In genomic region chr1:175701145-175701544, GRCm38 (mm10) we compare ENCODE assay signal across 30 mouse cellular contexts. TPM values are rescaled to one million over a fixed set of nuclear protein-coding genes. Genes with fewer than 3 reads are reported as not detected.
DNase-seq lines count a peak whose midpoint lies in the region; ATAC-seq and TF ChIP-seq lines count a peak whose summit lies in the region.
"Had no signal": no experiment of that assay in that cellular context is flagged by ENCODE, and none has a peak within 500 bp of the region (broad histone marks: within the 10 kb centered on the region; RNA-seq: fewer than 3 reads in every experiment).

No protein-coding gene starts in this region.

- H3K9ac ChIP-seq in intestine, embryonic 16.5 days (ENCODE audit: low read depth, low read length): no peak overlapping the region
- H3K9ac ChIP-seq in stomach, embryonic 16.5 days (ENCODE audit: low read length): no peak overlapping the region
- H3K9ac ChIP-seq: embryonic facial prominence, embryonic 12.5 days; embryonic facial prominence, embryonic 15.5 days; forebrain, postnatal 0 days; heart, embryonic 12.5 days; heart, embryonic 15.5 days; hindbrain, embryonic 14.5 days had no signal

- WGBS in intestine, embryonic 16.5 days: 50% methylated on average over 4 of the region's 4 CpGs
- WGBS in stomach, embryonic 16.5 days: 57% methylated on average over 4 of the region's 4 CpGs

- peak; percentile 87 for ATAC-seq in intestine, embryonic 16.5 days
- ATAC-seq in stomach, embryonic 16.5 days (ENCODE audit: insufficient read depth, low FRiP score): peak; percentile 33; the same call in 1 of the 2 replicates
- ATAC-seq: CD4-positive, CD25-positive, alpha-beta regulatory T cell, adult 4 months; forebrain, embryonic 14.5 days; forebrain, postnatal 0 days had no signal

- H3K27me3 ChIP-seq in testis, adult 2 months (ENCODE audit: control insufficient read depth, insufficient read depth, low read length): no peaks in the 10 kb centered on the region
- H3K27me3 ChIP-seq in intestine, embryonic 16.5 days (replicated peaks; ENCODE audit: control insufficient read depth, insufficient read depth, low read length): no peaks in the 10 kb centered on the region
- no peaks in the 10 kb centered on the region for H3K27me3 ChIP-seq in stomach, embryonic 16.5 days (ENCODE audit: control insufficient read depth, insufficient read depth, low read length)
- H3K27me3 ChIP-seq: embryonic facial prominence, embryonic 12.5 days; embryonic facial prominence, embryonic 15.5 days; heart, embryonic 12.5 days; heart, embryonic 15.5 days had no signal

- no peak for TF ChIP-seq CTCF in testis, adult 2 months (IDR thresholded peaks at IDR 0.05; ENCODE audit: control insufficient read depth, insufficient read depth, insufficient replicate concordance, low read depth, low read length)

- H3K27ac ChIP-seq in testis, adult 2 months (ENCODE audit: control insufficient read depth, insufficient read depth, low read depth, low read length): no peak overlapping the region
- H3K27ac ChIP-seq in intestine, embryonic 16.5 days (ENCODE audit: low read length): no peak overlapping the region
- H3K27ac ChIP-seq in stomach, embryonic 16.5 days (ENCODE audit: low read length): no peak overlapping the region
- H3K27ac ChIP-seq: embryonic facial prominence, embryonic 12.5 days; embryonic facial prominence, embryonic 15.5 days; heart, embryonic 15.5 days; hindbrain, embryonic 14.5 days had no signal

- no peaks in the 10 kb centered on the region for H3K36me3 ChIP-seq in testis, adult 2 months (ENCODE audit: control insufficient read depth, insufficient read depth, low read length)
- no peaks in the 10 kb centered on the region for H3K36me3 ChIP-seq in intestine, embryonic 16.5 days (ENCODE audit: control insufficient read depth, insufficient read depth, low read length)
- H3K36me3 ChIP-seq in stomach, embryonic 16.5 days (ENCODE audit: control insufficient read depth, insufficient read depth, low read length): no peaks in the 10 kb centered on the region
- H3K36me3 ChIP-seq: embryonic facial prominence, embryonic 12.5 days; embryonic facial prominence, embryonic 15.5 days; heart, embryonic 12.5 days; heart, embryonic 15.5 days had no signal

- no peak for TF ChIP-seq POLR2A in testis, adult 2 months (IDR thresholded peaks at IDR 0.05; ENCODE audit: control insufficient read depth, low read depth, low read length)

- H3K4me3 ChIP-seq in testis, adult 2 months (ENCODE audit: control insufficient read depth, low read depth, low read length): peak overlapping the region; percentile 20; the same call in 1 of the 2 replicates
- no peak overlapping the region for H3K4me3 ChIP-seq in intestine, embryonic 16.5 days (ENCODE audit: low read length)
- H3K4me3 ChIP-seq in stomach, embryonic 16.5 days (replicated peaks; ENCODE audit: low read length): no peak overlapping the region
- H3K4me3 ChIP-seq: embryonic facial prominence, embryonic 12.5 days; embryonic facial prominence, embryonic 15.5 days; heart, embryonic 12.5 days; heart, embryonic 15.5 days had no signal

- no peak overlapping the region for H3K4me2 ChIP-seq in intestine, embryonic 16.5 days (ENCODE audit: low read depth, low read length)
- no peak overlapping the region for H3K4me2 ChIP-seq in stomach, embryonic 16.5 days (ENCODE audit: low read depth, low read length)
- H3K4me2 ChIP-seq: embryonic facial prominence, embryonic 12.5 days; embryonic facial prominence, embryonic 15.5 days; heart, embryonic 12.5 days; heart, embryonic 15.5 days; hindbrain, embryonic 14.5 days had no signal

- H3K9me3 ChIP-seq in intestine, embryonic 16.5 days (ENCODE audit: control insufficient read depth, low read length): no peaks in the 10 kb centered on the region
- H3K9me3 ChIP-seq in stomach, embryonic 16.5 days (replicated peaks; ENCODE audit: control insufficient read depth, low read length): no peaks in the 10 kb centered on the region
- H3K9me3 ChIP-seq: embryonic facial prominence, embryonic 12.5 days; embryonic facial prominence, embryonic 15.5 days; heart, embryonic 12.5 days; heart, embryonic 15.5 days had no signal

- DNase-seq in testis, postnatal 14 days (ENCODE audit: low spot score): no peak
- no peak for DNase-seq in heart, postnatal 4 days
- DNase-seq in gastrocnemius, adult 18-20 months (ENCODE audit: low spot score): no peak
- DNase-seq: adrenal gland, adult 2 months; adrenal gland, postnatal 14 days; cerebellum, adult 11 months; cerebellum, adult 2 months; cerebellum, adult 9-11 months; cerebellum, postnatal 25 days; forebrain, postnatal 0 days; gastrocnemius, postnatal 25 days; heart, adult 18-20 months; heart, postnatal 10 days; heart, postnatal 36 days had no signal

- H3K4me1 ChIP-seq in testis, adult 2 months (ENCODE audit: control insufficient read depth, insufficient read depth, low read length): no peaks in the 10 kb centered on the region
- H3K4me1 ChIP-seq in intestine, embryonic 16.5 days (ENCODE audit: control insufficient read depth, insufficient read depth, low read length): no peaks in the 10 kb centered on the region
- no peaks in the 10 kb centered on the region for H3K4me1 ChIP-seq in stomach, embryonic 16.5 days (ENCODE audit: control insufficient read depth, insufficient read depth, low read length)
- H3K4me1 ChIP-seq: embryonic facial prominence, embryonic 12.5 days; embryonic facial prominence, embryonic 15.5 days had no signal

RNA-seq across cellular contexts. Expression of gene Wdr64, which starts 2.8 kb away (rescaled TPM):
- 72.6 and 76.1 TPM in 2 replicates for polyA plus RNA-seq in testis, adult 2 months (2012; rRNA removed)
- not detected in 2 replicates for polyA plus RNA-seq in intestine, embryonic 16.5 days (2015; fragmentation: Nextera tagmentation; extraction: Ambion mirVana)
- not detected in 2 replicates for polyA plus RNA-seq in stomach, embryonic 16.5 days (2015; fragmentation: Nextera tagmentation; extraction: Ambion mirVana)
- total RNA-seq in heart, postnatal 4 days (2021): not detected
- not detected for total RNA-seq in gastrocnemius, adult 18-20 months (2021)
- total RNA-seq: adrenal gland, adult 2 months; adrenal gland, postnatal 14 days; adrenal gland, postnatal 4 days; common myeloid progenitor, adult 5-6 weeks; forebrain, postnatal 0 days; gastrocnemius, adult 8-10 months; gastrocnemius, postnatal 25 days; heart, adult 18-20 months; heart, postnatal 10 days; heart, postnatal 36 days; MEL had no signal
- polyA plus RNA-seq: adrenal gland, adult 2 months; C2C12; CD4-positive, CD25-positive, alpha-beta regulatory T cell, adult 4 months; cerebellum, adult 2 months; embryonic facial prominence, embryonic 12.5 days; embryonic facial prominence, embryonic 15.5 days; forebrain, embryonic 11.5 days; forebrain, embryonic 14.5 days; forebrain, postnatal 0 days; heart, embryonic 12.5 days; heart, embryonic 15.5 days; hindbrain, embryonic 14.5 days had no signal

RNA-seq across cellular contexts. Expression of gene Chml, which starts 8.4 kb away (rescaled TPM):
- 3.8 and 4.0 TPM in 2 replicates for polyA plus RNA-seq in testis, adult 2 months (2012; rRNA removed)
- 1.7 and 2.1 TPM in 2 replicates for polyA plus RNA-seq in intestine, embryonic 16.5 days (2015; fragmentation: Nextera tagmentation; extraction: Ambion mirVana)
- 3.0 and 3.4 TPM in 2 replicates for polyA plus RNA-seq in stomach, embryonic 16.5 days (2015; fragmentation: Nextera tagmentation; extraction: Ambion mirVana)
- 10 to 100 TPM; 19.3 to 19.4 TPM for total RNA-seq in heart, postnatal 4 days (2021)
- 1 to 10 TPM; 2.9 to 4.9 TPM for total RNA-seq in gastrocnemius, adult 18-20 months (2021)

RNA-seq across cellular contexts. Expression of gene Opn3, which starts 8.6 kb away (rescaled TPM):
- polyA plus RNA-seq in testis, adult 2 months (2012; rRNA removed): 13.0 and 14.7 TPM in 2 replicates
- 5.6 and 5.9 TPM in 2 replicates for polyA plus RNA-seq in intestine, embryonic 16.5 days (2015; fragmentation: Nextera tagmentation; extraction: Ambion mirVana)
- 5.2 and 5.9 TPM in 2 replicates for polyA plus RNA-seq in stomach, embryonic 16.5 days (2015; fragmentation: Nextera tagmentation; extraction: Ambion mirVana)
- total RNA-seq in heart, postnatal 4 days (2021): 10 to 100 TPM in 1 of 2 experiments, 1 to 10 TPM in 1; 9.5 to 11.3 TPM
- 1 to 10 TPM; 2.8 to 3.8 TPM for total RNA-seq in gastrocnemius, adult 18-20 months (2021)
- total RNA-seq: common myeloid progenitor, adult 5-6 weeks had no signal
- polyA plus RNA-seq: CD4-positive, CD25-positive, alpha-beta regulatory T cell, adult 4 months had no signal

Comparison
In these comparisons a context has a peak if more than half of its experiments do, and no peak if none do; other contexts are left out.
1. RNA of gene Wdr64, which starts 2.8 kb away (polyA plus RNA-seq): 72.6 to 76.1 TPM in testis, adult 2 months; not detected in intestine, embryonic 16.5 days and not detected in stomach, embryonic 16.5 days; every median in the first group is over 10 times any median in the second.